Mouse (Mus musculus) monocyte, adult 59 days (primary cell): ENCODE measurements around the gene Rprd1b. TPM values are rescaled to one million over a fixed set of nuclear protein-coding genes. Genes with fewer than 3 reads are reported as not detected.

ENCODE experiments used
- total RNA-seq, 2 experiments: library from RNA; stranded (reverse); gene quantifications; one replicate each; pipeline ENCODE4 v1.2.4; 2023

Rprd1b gene
- 10 to 100 TPM; 18.6 to 22.0 TPM for total RNA-seq

GRCm38 (mm10) chr2:158028354-158028863 lies at the start of gene Rprd1b, which contains the start of gene Tti1:
Gene Rprd1b (plus strand): TSS chr2:158028497.
Gene Tti1 (minus strand): TSS chr2:158028433.

GRCm38 (mm10) chr2:158146223-158146622 lies 117.9 kb downstream of the Rprd1b start, which contains the start of gene Tgm2:
Gene Tgm2 (minus strand): TSS chr2:158146436.

Other genes starting within 250 kb of the Rprd1b start
- not detected for gene Vstm2l, start 113.8 kb upstream of the Rprd1b start, total RNA-seq
- gene Tti1, start 64 bp upstream of the Rprd1b start, total RNA-seq: 10 to 100 TPM; 18.9 to 24.8 TPM
- 100 to 1,000 TPM; 196 to 225 TPM for gene Tgm2, start 117.9 kb downstream of the Rprd1b start, total RNA-seq
- not detected for gene D630003M21Rik, start 200.7 kb downstream of the Rprd1b start, total RNA-seq
- not detected for gene Bpi, start 229.6 kb downstream of the Rprd1b start, total RNA-seq